Mouse (Mus musculus) lung, embryonic 14.5 days (tissue): ENCODE measurements around the gene Atrx. TPM values are rescaled to one million over a fixed set of nuclear protein-coding genes. Genes with fewer than 3 reads are reported as not detected.
"Not testable (repeated sequence)": the region's sequence is repeated elsewhere in the genome, so short reads cannot be mapped to it uniquely, and the experiment has no call there.

Source experiments
- ATAC-seq: fragments of 200-750 bp; cut with Nextera tagmentation; 2 replicates; pipeline ENCODE4 v1.8.0; 2017; ENCODE audit warnings: mild to moderate bottlenecking, moderate TSS enrichment, moderate library complexity; ENCODE audit not compliant: insufficient read depth
- DNase-seq: peaks from one replicate; pipeline ENCODE4 v3.0.0-alpha.2; 2015
- H3K27ac ChIP-seq: fragments of 300-500 bp; sonication (generic); 2 replicates; pipeline ENCODE4 v1.5.1; 2014; ENCODE audit warnings: low read depth, mild to moderate bottlenecking, moderate library complexity
- H3K27me3 ChIP-seq: fragments of 300-500 bp; sonication (generic); 2 replicates; pipeline ENCODE4 v1.6.1; 2014; ENCODE audit warnings: low read length, control low read depth; ENCODE audit not compliant: insufficient read depth
- H3K36me3 ChIP-seq: fragments of 300-500 bp; sonication (generic); 2 replicates; pipeline ENCODE4 v1.6.1; 2014; ENCODE audit warnings: control low read depth; ENCODE audit not compliant: insufficient read depth
- H3K4me1 ChIP-seq: fragments of 300-500 bp; sonication (generic); 2 replicates; pipeline ENCODE4 v1.6.1; 2014; ENCODE audit warnings: antibody characterized with exemption, control low read depth; ENCODE audit not compliant: insufficient read depth
- H3K4me2 ChIP-seq: fragments of 300-500 bp; sonication (generic); 2 replicates; pipeline ENCODE4 v1.6.1; 2014; ENCODE audit warnings: mild to moderate bottlenecking
- H3K4me3 ChIP-seq: fragments of 300-500 bp; sonication (generic); 2 replicates; pipeline ENCODE4 v1.5.1; 2014; ENCODE audit warnings: low read depth, low read length
- H3K9ac ChIP-seq: fragments of 300-500 bp; sonication (generic); 2 replicates; pipeline ENCODE4 v1.6.1; 2014
- H3K9me3 ChIP-seq: fragments of 300-500 bp; sonication (generic); 2 replicates; pipeline ENCODE4 v1.6.1; 2016; ENCODE audit warnings: low read depth, low read length, control low read depth
- CTCF ChIP-seq: IDR thresholded peaks from 2 replicates; pipeline ENCODE4 v1.5.1; 2016; ENCODE audit warnings: antibody characterized with exemption, low read depth
- WGBS: fragments of 180-500 bp; shearing (Covaris S2); extraction: QIAGEN DNeasy Blood & Tissue Kit; methylation state at CpG from one replicate; pipeline ENCODE4 v1.1.7; 2014; 5-methylcytosine and 5-hydroxymethylcytosine counted together
- polyA plus RNA-seq: library from polyadenylated mRNA; unstranded; fragments of >200 nt; fragmentation: Nextera tagmentation; extraction: Ambion mirVana; gene quantifications from 2 replicates; pipeline ENCODE4 v1.2.1, GENCODE M21; 2014

Gene Atrx
- polyA plus RNA-seq: 190 and 202 TPM in 2 replicates

- Histone ChIP-seq H3K9me3 (no peaks in the 10 kb centered on the region), H3K4me1 (no peaks in the 10 kb centered on the region), H3K27ac (peak within 1 kb of the TSS; percentile 93), H3K4me2 (peak within 1 kb of the TSS; percentile 63), H3K36me3 (no peaks in the 10 kb centered on the region), H3K9ac (peak within 1 kb of the TSS; percentile 93), H3K27me3 (no peaks in the 10 kb centered on the region), H3K4me3 (peak within 1 kb of the TSS; percentile 62)
- no peak for TF ChIP-seq CTCF
- peak; percentile 87 for DNase-seq
- 20% methylated on average over 40 of the region's 42 CpGs for WGBS
- peak; percentile 94 for ATAC-seq
Observed at GRCm38 (mm10) chrX:105928861-105929477, at the start of gene Atrx. Gene Atrx (minus strand): TSS chrX:105929403.

GRCm38 (mm10) chrX:105957091-105957490 is 27.9 kb upstream of the Atrx start:
- not testable (repeated sequence) for H3K4me3 ChIP-seq, H3K27ac ChIP-seq, H3K9ac ChIP-seq, H3K4me2 ChIP-seq, H3K36me3 ChIP-seq, DNase-seq, ATAC-seq, H3K27me3 ChIP-seq, H3K4me1 ChIP-seq, H3K9me3 ChIP-seq
- WGBS: 79% methylated on average over 14 of the region's 14 CpGs

- Histone ChIP-seq H3K36me3 (no peaks in the 10 kb centered on the region), H3K9me3 (no peaks in the 10 kb centered on the region), H3K4me2 (no peak overlapping the region), H3K4me1 (no peaks in the 10 kb centered on the region), H3K27ac (no peak overlapping the region), H3K27me3 (no peaks in the 10 kb centered on the region), H3K9ac (no peak overlapping the region), H3K4me3 (no peak overlapping the region)
- ATAC-seq (no peak), DNase-seq (no peak)
- TF ChIP-seq CTCF: no peak
- 75% methylated on average over 2 of the region's 2 CpGs for WGBS
Observed at GRCm38 (mm10) chrX:105953999-105954398, 24.8 kb upstream of the Atrx start.

DNA sequence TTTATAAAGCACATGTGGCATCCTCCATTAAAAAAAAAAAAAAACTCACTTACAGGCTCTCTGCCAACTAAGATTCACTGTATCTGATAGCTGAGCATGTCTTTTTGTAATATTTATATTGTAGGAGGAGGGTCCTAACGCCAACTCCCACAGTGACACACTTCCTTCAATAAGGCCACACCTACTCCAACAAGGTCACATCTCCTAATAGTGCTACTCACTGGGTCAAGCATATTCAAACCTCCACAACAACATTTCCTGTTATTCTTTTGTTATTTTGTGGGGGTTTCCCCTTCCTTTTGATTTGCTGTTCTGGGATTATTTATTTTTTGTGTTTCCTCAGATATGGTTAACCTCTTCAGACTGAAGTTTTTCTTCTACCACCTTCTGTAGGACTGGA is 17.2 kb upstream of the Atrx start:
- H3K9me3 ChIP-seq: no peaks in the 10 kb centered on the region
- TF ChIP-seq CTCF: no peak
- no peak overlapping the region for H3K27ac ChIP-seq
- H3K4me3 ChIP-seq: no peak overlapping the region
- 13% methylated on average over 1 of the region's 1 CpGs for WGBS
- ATAC-seq: no peak
- no peak overlapping the region for H3K4me2 ChIP-seq
- H3K36me3 ChIP-seq: no peaks in the 10 kb centered on the region
- H3K4me1 ChIP-seq: no peaks in the 10 kb centered on the region
- no peak for DNase-seq
- H3K27me3 ChIP-seq: no peaks in the 10 kb centered on the region
- no peak overlapping the region for H3K9ac ChIP-seq

- Histone ChIP-seq H3K4me1 (no peaks in the 10 kb centered on the region), H3K9ac (no peak overlapping the region), H3K4me2 (no peak overlapping the region), H3K27me3 (no peaks in the 10 kb centered on the region), H3K9me3 (no peaks in the 10 kb centered on the region), H3K4me3 (no peak overlapping the region), H3K36me3 (no peaks in the 10 kb centered on the region), H3K27ac (no peak overlapping the region)
- TF ChIP-seq CTCF: no peak
- WGBS: 82% methylated on average over 7 of the region's 7 CpGs
- ATAC-seq: no peak
- no peak for DNase-seq
Observed at GRCm38 (mm10) chrX:105939245-105939644, 10.0 kb upstream of the Atrx start.

- TF ChIP-seq CTCF: no peak
- 66% methylated on average over 2 of the region's 2 CpGs for WGBS
- Histone ChIP-seq H3K4me1 (no peaks in the 10 kb centered on the region), H3K27me3 (no peaks in the 10 kb centered on the region), H3K4me3 (no peak overlapping the region), H3K4me2 (no peak overlapping the region), H3K27ac (no peak overlapping the region), H3K9me3 (no peaks in the 10 kb centered on the region), H3K9ac (no peak overlapping the region), H3K36me3 (no peaks in the 10 kb centered on the region)
- ATAC-seq: no peak
- DNase-seq: no peak
Observed at GRCm38 (mm10) chrX:105937736-105938135, 8.5 kb upstream of the Atrx start.

DNA sequence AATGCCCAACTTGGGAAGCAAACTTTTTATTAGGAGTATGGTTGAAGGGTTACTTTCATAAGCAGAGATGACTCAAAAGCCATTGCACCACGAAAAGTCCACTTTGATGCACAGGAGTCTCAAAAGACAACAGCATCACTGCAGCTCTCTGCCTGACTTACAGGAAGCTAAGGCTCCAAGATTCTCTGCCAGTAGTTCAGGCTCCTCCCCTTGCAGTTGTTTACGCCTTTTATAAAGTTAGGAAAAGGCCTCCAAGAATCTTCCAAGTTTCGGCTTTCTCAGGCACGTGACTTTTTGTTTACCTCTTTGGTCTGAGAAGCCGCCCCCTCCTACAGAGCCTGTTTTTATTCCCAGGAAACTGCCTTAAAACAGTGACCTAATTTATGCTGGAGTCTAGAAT is 5.1 kb upstream of the Atrx start:
- 33% methylated on average over 5 of the region's 5 CpGs for WGBS
- Histone ChIP-seq H3K36me3 (no peaks in the 10 kb centered on the region), H3K27me3 (no peaks in the 10 kb centered on the region), H3K27ac (no peak overlapping the region), H3K9ac (no peak overlapping the region), H3K4me2 (no peak overlapping the region), H3K4me3 (no peak overlapping the region), H3K4me1 (no peaks in the 10 kb centered on the region), H3K9me3 (no peaks in the 10 kb centered on the region)
- TF ChIP-seq CTCF: no peak
- ATAC-seq: peak; percentile 78
- DNase-seq: peak; percentile 72
